Mouse (Mus musculus) urinary bladder, postnatal 4 days (tissue): ENCODE results near the gene Frrs1l.

Experiments used
- DNase-seq, 2 experiments: peaks; one replicate each; pipeline ENCODE4 v3.0.0; 2021 to 2022; ENCODE audit warnings: low spot score in 2 of 2

Gene Frrs1l

DNA sequence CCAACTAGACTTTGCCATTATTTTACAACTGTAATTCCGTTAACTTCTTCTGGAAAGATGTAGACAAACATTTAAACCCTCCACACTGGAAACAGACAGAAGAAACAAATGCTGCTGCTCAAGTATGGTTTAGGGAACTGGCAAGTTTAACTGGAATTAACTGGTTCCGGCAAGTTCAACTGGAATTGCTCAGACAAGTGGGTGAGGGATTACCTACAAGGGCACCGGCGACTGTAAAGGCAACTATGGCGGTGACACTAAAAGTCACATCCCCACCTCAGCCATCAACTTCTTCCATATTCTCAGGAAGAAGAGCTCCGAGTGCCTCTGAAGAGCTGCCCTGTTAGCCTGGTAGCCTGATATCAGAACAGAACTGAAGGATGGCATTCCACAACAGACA lies 75.9 kb downstream of the Frrs1l start:
- DNase-seq: no peak

DNA sequence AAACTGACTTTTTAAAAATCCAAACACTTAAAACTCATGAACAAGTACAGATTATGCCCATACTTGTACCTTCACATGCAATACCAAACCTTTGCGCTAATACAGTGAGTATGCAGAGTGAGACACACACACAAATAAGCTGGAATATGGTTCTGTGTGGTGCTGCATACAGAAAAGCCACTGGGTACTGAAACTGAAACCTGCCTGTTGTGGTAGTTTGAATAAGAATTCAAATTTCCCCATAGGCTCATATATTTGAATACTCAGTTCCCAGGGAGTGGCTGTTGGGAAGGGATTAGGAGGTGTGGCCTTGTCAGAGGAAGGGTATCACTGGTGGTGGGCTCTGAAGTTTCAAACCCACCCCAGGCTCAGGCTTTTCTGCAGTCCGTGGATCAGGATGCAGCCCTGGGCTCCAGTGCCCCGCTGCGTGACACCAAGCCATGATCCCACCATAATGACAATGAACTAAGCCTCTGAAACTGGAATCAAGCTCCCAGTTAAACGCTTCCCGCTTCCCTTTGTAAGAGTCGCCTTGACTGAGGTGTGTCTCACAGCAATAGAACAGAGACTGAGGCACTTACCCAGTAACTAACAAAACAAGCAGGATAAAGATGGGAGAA lies 77.7 kb downstream of the Frrs1l start:
- DNase-seq: no peak

DNA sequence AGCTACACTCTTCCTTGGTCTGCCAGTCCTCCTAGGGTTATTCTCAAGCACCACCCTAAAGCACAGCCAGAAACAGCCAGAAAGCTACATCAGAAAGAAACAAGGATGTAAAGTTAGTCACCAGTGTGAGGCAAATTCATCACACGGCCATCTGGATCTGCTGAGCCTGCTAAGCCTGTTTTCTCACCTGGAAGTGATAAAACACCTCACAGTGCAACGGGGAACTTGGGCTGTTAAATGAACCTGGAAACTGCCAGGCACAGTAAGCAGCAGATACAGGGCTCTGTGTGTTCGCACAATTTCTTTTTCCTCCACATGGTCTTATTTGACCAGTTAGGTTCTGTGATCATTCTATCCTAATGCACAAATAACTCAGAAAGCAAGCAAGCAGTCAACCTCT lies 80.6 kb downstream of the Frrs1l start:
- DNase-seq: no peak

DNA sequence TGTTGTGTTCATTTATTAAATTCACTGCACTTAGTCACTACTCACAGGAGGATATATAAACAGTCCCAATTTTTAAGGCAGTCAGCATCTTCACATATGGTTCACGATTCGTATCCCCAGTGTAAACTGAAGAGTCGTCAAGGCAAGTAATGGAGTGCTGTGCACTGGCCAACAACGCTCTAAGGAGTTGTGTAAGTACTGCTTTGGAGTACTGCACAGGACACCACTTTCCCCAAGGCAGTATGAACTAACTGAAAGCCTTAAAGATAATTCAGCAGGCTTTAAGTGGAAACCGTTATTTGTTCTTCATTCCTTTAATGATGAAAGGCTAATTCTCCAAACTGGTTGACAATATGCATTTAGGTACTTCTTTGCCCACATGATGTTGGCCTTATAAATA lies 82.5 kb downstream of the Frrs1l start:
- DNase-seq: no peak
